Comparison of ENCODE assay signal across 20 mouse cellular contexts in genomic region chr17:81209323-81209722, GRCm38 (mm10).
A peak's percentile ranks its signal among the peaks of the same experiment; 100 is the strongest.
DNase-seq lines count a peak whose midpoint lies in the region; ATAC-seq lines count a peak whose summit lies in the region.
"Had no signal": no experiment of that assay in that cellular context is flagged by ENCODE, and none has a peak within 500 bp of the region (broad histone marks: within the 10 kb centered on the region; RNA-seq: fewer than 3 reads in every experiment).

No protein-coding gene starts in this region.

- peak; percentile 17 for DNase-seq in 416B (ENCODE audit: low read depth)
- no peak for DNase-seq in layer of hippocampus, postnatal 10 days (ENCODE audit: low spot score in 2 of 2)
- DNase-seq in adrenal gland, postnatal 10 days = no peak
- DNase-seq in spleen, adult 12 weeks (ENCODE audit: low spot score) = no peak
- DNase-seq: adrenal gland, adult 2 months; adrenal gland, adult 8-10 months; adrenal gland, postnatal 14 days; adrenal gland, postnatal 25 days; adrenal gland, postnatal 36 days; B cell, adult 2 months; cerebellum, adult 11 months; cerebellum, adult 11-12 months; cerebellum, adult 18-20 months; cerebellum, adult 2 months; cerebellum, adult 8-10 months had no signal

- peak; percentile 79 for ATAC-seq in granulocyte monocyte progenitor cell, adult 5-6 weeks (replicated peaks; ENCODE audit: poor library complexity, severe bottlenecking)
- ATAC-seq in megakaryocyte progenitor cell, adult 5-6 weeks (replicated peaks; ENCODE audit: poor library complexity) = peak; percentile 90
- ATAC-seq: activated CD4-positive, CD25-positive, alpha-beta regulatory T cell, adult 4 months; CD4-positive, CD25-positive, alpha-beta regulatory T cell, adult 4 months; Patski had no signal
